Comparison of ENCODE assay signal across 26 mouse cellular contexts in genomic region chr7:139314716-139315115, GRCm38 (mm10).
"Had no signal": no experiment of that assay in that cellular context is flagged by ENCODE, and none has a peak within 500 bp of the region (broad histone marks: within the 10 kb centered on the region; RNA-seq: fewer than 3 reads in every experiment).

No protein-coding gene starts in this region.

- H3K27me3 ChIP-seq: heart, embryonic 13.5 days; heart, embryonic 15.5 days; hindbrain, embryonic 15.5 days; intestine, embryonic 15.5 days; kidney, embryonic 15.5 days; limb, embryonic 12.5 days; liver, embryonic 13.5 days had no signal

- H3K27ac ChIP-seq: heart, adult 2 months; heart, embryonic 13.5 days; heart, embryonic 15.5 days; hindbrain, embryonic 13.5 days; hindbrain, embryonic 15.5 days; intestine, embryonic 15.5 days; kidney, embryonic 15.5 days; kidney, postnatal 0 days; limb, embryonic 10.5 days; limb, embryonic 12.5 days; liver, embryonic 13.5 days had no signal

- ATAC-seq: inflammation-experienced regulatory T-cells, adult 6 months; intestine, embryonic 15.5 days; intestine, postnatal 0 days had no signal

- H3K4me2 ChIP-seq: heart, embryonic 11.5 days; heart, embryonic 13.5 days; heart, embryonic 15.5 days; hindbrain, embryonic 13.5 days; hindbrain, embryonic 15.5 days; intestine, embryonic 15.5 days; kidney, embryonic 15.5 days; limb, embryonic 12.5 days; liver, embryonic 11.5 days; liver, embryonic 13.5 days had no signal

- H3K4me1 ChIP-seq: liver, embryonic 13.5 days had no signal

- H3K36me3 ChIP-seq: heart, embryonic 13.5 days; heart, embryonic 15.5 days; hindbrain, embryonic 13.5 days; hindbrain, embryonic 15.5 days; intestine, embryonic 15.5 days; kidney, embryonic 15.5 days; limb, embryonic 10.5 days; limb, embryonic 12.5 days; liver, embryonic 13.5 days had no signal

- H3K9me3 ChIP-seq: heart, embryonic 13.5 days; heart, embryonic 15.5 days; hindbrain, embryonic 13.5 days; hindbrain, embryonic 15.5 days; intestine, embryonic 15.5 days; kidney, embryonic 15.5 days; limb, embryonic 10.5 days; limb, embryonic 12.5 days; liver, embryonic 13.5 days had no signal

- H3K9ac ChIP-seq: heart, embryonic 13.5 days; heart, embryonic 15.5 days; hindbrain, embryonic 13.5 days; hindbrain, embryonic 15.5 days; intestine, embryonic 15.5 days; kidney, embryonic 15.5 days; limb, embryonic 12.5 days; liver, embryonic 13.5 days had no signal

- H3K4me3 ChIP-seq: heart, adult 2 months; heart, embryonic 13.5 days; heart, embryonic 15.5 days; hindbrain, embryonic 13.5 days; hindbrain, embryonic 15.5 days; intestine, embryonic 15.5 days; kidney, embryonic 15.5 days; limb, embryonic 10.5 days; limb, embryonic 12.5 days; liver, embryonic 13.5 days had no signal

- DNase-seq: gastrocnemius, postnatal 25 days; heart, adult 11 months; heart, adult 2 months; heart, postnatal 14 days; heart, postnatal 36 days; kidney, adult 2 months; kidney, adult 9 months; kidney, postnatal 14 days; kidney, postnatal 36 days; layer of hippocampus, adult 9-11 months; layer of hippocampus, postnatal 36 days; liver; liver, embryonic 13.5 days had no signal
